Mouse (Mus musculus) spleen, postnatal 4 days (tissue): ENCODE data around the gene Ppip5k1.

Source experiments
- DNase-seq, 2 experiments: peaks; one replicate each; pipeline ENCODE4 v3.0.0; 2022; ENCODE audit warnings: low spot score in 2 of 2

The Ppip5k1 gene

GRCm38 (mm10) chr2:121299471-121299870 lies 55.7 kb downstream of the Ppip5k1 start:
- no peak for DNase-seq

- DNase-seq, result no peak
These were observed 57.1 kb downstream of the Ppip5k1 start for GRCm38 (mm10) chr2:121298131-121298530.

GRCm38 (mm10) chr2:121297701-121298100 lies 57.5 kb downstream of the Ppip5k1 start:
- DNase-seq, result peak in 1 of 2 experiments; percentile 53

- no peak for DNase-seq
These were observed 58.4 kb downstream of the Ppip5k1 start for GRCm38 (mm10) chr2:121296754-121297231.

- no peak for DNase-seq
These were observed 59.3 kb downstream of the Ppip5k1 start for GRCm38 (mm10) chr2:121295608-121296571.

- DNase-seq, result no peak
These were observed 60.2 kb downstream of the Ppip5k1 start for GRCm38 (mm10) chr2:121294753-121295607.

GRCm38 (mm10) chr2:121294182-121294581 lies 61.0 kb downstream of the Ppip5k1 start:
- DNase-seq, result no peak

- DNase-seq, result no peak
These were observed 62.7 kb downstream of the Ppip5k1 start for GRCm38 (mm10) chr2:121292316-121293013.

- DNase-seq, result no peak
These were observed 65.3 kb downstream of the Ppip5k1 start for GRCm38 (mm10) chr2:121289730-121290540.

GRCm38 (mm10) chr2:121288901-121289729 lies 66.1 kb downstream of the Ppip5k1 start, which contains the start of gene Map1a:
Map1a (plus strand) TSS chr2:121289600.
- peak; percentile 88 to 93 for DNase-seq

- DNase-seq, result no peak
These were observed 67.3 kb downstream of the Ppip5k1 start for GRCm38 (mm10) chr2:121287850-121288249.

- no peak for DNase-seq
These were observed 83.2 kb downstream of the Ppip5k1 start for GRCm38 (mm10) chr2:121271928-121272516.

- DNase-seq, result peak; percentile 90 to 95
These were observed 83.8 kb downstream of the Ppip5k1 start, which contains the start of gene Trp53bp1 for GRCm38 (mm10) chr2:121271236-121271927. Trp53bp1 (minus strand) TSS chr2:121271407.

- no peak for DNase-seq
These were observed 84.5 kb downstream of the Ppip5k1 start for GRCm38 (mm10) chr2:121270521-121271235.

- DNase-seq, result no peak
These were observed 86.8 kb downstream of the Ppip5k1 start for GRCm38 (mm10) chr2:121268446-121268845.
